Mouse (Mus musculus): ENCODE measurements around the gene Zfp715. TPM values are rescaled to one million over a fixed set of nuclear protein-coding genes. Genes with fewer than 3 reads are reported as not detected.
A peak's percentile ranks its signal among the peaks of the same experiment; 100 is the strongest.
"Not testable (repeated sequence)": the region's sequence is repeated elsewhere in the genome, so short reads cannot be mapped to it uniquely, and the experiment has no call there.

Gene Zfp715
- polyA plus RNA-seq (2015; fragmentation: Nextera tagmentation; extraction: Ambion mirVana), result 4.2 and 4.4 TPM in 2 replicates

DNA sequence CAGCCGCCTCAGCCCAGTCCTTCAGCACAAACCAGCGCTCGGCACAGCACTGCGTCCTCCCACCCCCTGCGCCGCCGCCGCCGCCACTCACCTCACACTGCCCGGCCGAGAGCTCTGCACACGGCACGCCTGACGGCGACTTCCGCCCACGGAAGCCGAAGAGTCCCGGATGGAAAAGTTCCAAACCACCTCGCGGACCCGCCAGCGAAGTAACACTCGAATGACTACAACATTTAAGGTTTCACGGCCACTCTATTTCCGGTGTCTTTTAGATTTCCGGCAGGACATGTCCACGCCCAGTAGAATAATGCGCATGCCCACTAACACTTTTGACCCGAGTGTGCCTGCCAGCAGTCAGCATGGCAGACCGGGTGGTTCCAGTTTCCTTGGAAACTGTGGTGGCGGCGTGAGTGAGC lies at the start of gene Zfp715:
Gene Zfp715, minus strand, starts transcription at position 282 of the 416 bp plus-strand sequence.
- Histone ChIP-seq H3K9me3 (replicated peaks) (no peaks in the 10 kb centered on the region), H3K9ac (peak within 1 kb of the TSS; percentile 72), H3K4me1 (replicated peaks) (peaks cover 44% of the 10 kb centered on the region), H3K36me3 (replicated peaks) (peaks cover 23% of the 10 kb centered on the region), H3K27ac (replicated peaks) (peak within 1 kb of the TSS; percentile 80), H3K4me3 (replicated peaks) (peak within 1 kb of the TSS; percentile 84), H3K4me2 (peak within 1 kb of the TSS; percentile 88), H3K27me3 (no peaks in the 10 kb centered on the region)
- ATAC-seq (ENCODE audit: insufficient read depth), result peak; percentile 91
- 0% methylated on average over 33 of the region's 33 CpGs for WGBS (ENCODE audit: insufficient replicate concordance)

DNA sequence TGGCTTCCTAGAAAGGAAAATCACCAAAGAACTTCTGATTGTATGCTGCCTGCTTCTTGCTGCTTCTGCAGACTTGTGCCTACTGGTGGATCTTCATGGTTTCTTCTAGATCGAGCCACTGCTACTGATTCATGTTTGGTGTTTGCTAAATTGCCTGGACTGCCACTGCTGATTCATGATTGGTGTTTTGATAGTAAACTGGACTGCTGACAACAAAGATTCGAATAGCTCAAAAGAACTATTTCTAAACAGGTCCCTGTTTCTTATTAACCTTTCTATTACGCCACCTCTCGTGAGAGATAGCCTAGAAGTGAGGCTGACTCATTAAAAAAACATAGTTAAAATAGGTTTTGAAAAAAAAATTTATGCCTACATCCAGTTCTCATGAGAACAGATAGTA lies 48.9 kb upstream of the Zfp715 start:
- Histone ChIP-seq H3K4me1 (replicated peaks) (no peaks in the 10 kb centered on the region), H3K36me3 (replicated peaks) (no peaks in the 10 kb centered on the region), H3K9me3 (replicated peaks) (no peaks in the 10 kb centered on the region), H3K4me3 (replicated peaks) (no peak overlapping the region), H3K27ac (replicated peaks) (no peak overlapping the region), H3K27me3 (no peaks in the 10 kb centered on the region), H3K4me2 (no peak overlapping the region), H3K9ac (no peak overlapping the region)
- WGBS (ENCODE audit: insufficient replicate concordance), result 41% methylated on average over 4 of the region's 4 CpGs
- ATAC-seq (ENCODE audit: insufficient read depth), result no peak

DNA sequence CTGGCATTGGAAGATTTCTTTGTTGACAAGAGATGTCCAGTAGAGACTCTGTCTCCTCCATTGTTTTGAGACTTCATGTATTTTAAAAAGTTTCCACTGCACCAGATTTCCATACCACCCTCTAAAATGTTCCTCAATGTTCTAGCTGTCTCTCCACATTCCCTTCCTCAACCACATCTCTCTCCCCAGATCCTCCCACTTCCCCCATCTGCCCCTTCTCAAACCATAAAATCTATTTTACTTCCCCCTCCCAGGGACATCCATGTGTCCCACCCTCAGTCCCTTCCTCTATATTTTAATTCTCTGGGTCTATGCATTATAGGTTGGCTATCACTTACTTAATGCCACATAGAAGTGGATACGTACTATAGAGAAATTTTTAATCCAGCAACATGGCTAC lies 48.3 kb upstream of the Zfp715 start:
- no peaks in the 10 kb centered on the region for H3K9me3 ChIP-seq (replicated peaks)
- H3K4me1 ChIP-seq (replicated peaks), result no peaks in the 10 kb centered on the region
- H3K27ac ChIP-seq (replicated peaks), result no peak overlapping the region
- no peak overlapping the region for H3K4me2 ChIP-seq
- H3K27me3 ChIP-seq, result no peaks in the 10 kb centered on the region
- WGBS (ENCODE audit: insufficient replicate concordance), result 53% methylated on average over 1 of the region's 1 CpGs
- no peaks in the 10 kb centered on the region for H3K36me3 ChIP-seq (replicated peaks)
- H3K9ac ChIP-seq, result no peak overlapping the region
- ATAC-seq (ENCODE audit: insufficient read depth), result no peak
- no peak overlapping the region for H3K4me3 ChIP-seq (replicated peaks)

DNA sequence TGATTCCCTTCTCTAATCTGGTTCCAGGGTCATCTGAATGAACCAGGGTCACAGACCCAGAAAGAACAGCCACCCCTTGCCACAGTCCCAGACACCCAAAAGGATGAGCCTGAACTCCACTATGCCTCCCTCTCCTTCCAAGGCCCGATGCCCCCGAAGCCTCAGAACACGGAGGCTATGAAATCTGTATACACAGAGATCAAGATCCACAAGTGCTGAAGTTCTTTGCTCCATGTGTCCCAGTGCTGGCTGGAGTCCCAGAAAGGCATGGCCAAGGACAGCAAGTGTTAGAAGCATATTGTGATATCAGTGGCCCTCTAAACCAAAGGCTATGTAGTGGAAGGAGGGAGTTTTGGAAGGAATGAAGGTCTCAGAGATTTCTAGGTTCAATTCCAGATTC lies 45.5 kb upstream of the Zfp715 start:
- Histone ChIP-seq H3K9me3 (replicated peaks) (no peaks in the 10 kb centered on the region), H3K36me3 (replicated peaks) (no peaks in the 10 kb centered on the region), H3K9ac (no peak overlapping the region), H3K4me1 (replicated peaks) (peaks cover 7% of the 10 kb centered on the region; the same call in 1 of the 2 replicates), H3K4me2 (no peak overlapping the region), H3K4me3 (replicated peaks) (no peak overlapping the region), H3K27me3 (no peaks in the 10 kb centered on the region), H3K27ac (replicated peaks) (no peak overlapping the region)
- 67% methylated on average over 3 of the region's 3 CpGs for WGBS (ENCODE audit: insufficient replicate concordance)
- ATAC-seq (ENCODE audit: insufficient read depth), result no peak

DNA sequence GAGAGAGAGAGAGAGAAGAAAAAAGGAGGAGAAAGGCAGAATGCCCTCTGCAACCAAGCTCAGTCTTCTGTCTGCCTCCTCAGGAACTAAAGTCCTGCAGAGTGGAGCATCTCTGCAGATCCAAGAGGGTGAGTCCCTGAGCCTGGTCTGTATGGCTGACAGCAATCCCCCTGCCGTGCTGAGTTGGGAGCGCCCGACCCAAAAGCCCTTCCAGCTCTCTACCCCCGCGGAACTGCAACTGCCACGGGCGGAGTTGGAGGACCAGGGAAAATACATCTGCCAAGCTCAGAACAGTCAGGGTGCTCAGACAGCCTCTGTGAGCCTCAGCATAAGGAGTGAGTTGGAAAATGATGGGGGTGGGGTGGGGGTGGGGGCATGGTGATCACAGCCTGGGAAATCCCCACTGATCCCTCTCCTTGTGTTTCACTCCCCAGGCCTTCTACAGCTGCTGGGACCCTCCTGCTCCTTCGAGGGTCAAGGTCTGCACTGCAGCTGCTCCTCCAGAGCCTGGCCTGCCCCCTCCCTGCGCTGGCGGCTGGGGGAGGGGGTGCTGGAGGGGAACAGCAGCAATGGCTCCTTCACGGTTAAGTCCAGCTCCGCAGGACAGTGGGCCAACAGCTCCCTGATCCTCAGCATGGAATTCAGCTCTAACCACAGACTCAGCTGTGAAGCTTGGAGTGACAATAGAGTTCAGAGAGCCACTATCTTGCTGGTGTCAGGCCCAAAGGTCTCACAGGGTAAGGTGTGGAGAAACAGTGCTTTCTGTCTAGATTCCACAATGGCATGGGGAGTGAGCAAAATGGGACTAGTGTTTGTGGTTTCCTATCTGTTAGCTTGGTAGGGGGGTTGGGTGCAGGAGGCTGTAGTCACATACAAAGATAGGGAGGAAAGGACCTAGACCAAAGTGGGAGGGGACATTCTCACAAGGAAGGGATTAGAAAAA lies 42.1 kb upstream of the Zfp715 start:
- Histone ChIP-seq H3K9me3 (replicated peaks) (no peaks in the 10 kb centered on the region), H3K4me3 (replicated peaks) (no peak overlapping the region), H3K27me3 (no peaks in the 10 kb centered on the region), H3K36me3 (replicated peaks) (no peaks in the 10 kb centered on the region), H3K4me1 (replicated peaks) (peaks cover 20% of the 10 kb centered on the region), H3K9ac (no peak overlapping the region), H3K27ac (replicated peaks) (no peak overlapping the region), H3K4me2 (no peak overlapping the region)
- no peak for ATAC-seq (ENCODE audit: insufficient read depth)
- 17% methylated on average over 12 of the region's 12 CpGs for WGBS (ENCODE audit: insufficient replicate concordance)

DNA sequence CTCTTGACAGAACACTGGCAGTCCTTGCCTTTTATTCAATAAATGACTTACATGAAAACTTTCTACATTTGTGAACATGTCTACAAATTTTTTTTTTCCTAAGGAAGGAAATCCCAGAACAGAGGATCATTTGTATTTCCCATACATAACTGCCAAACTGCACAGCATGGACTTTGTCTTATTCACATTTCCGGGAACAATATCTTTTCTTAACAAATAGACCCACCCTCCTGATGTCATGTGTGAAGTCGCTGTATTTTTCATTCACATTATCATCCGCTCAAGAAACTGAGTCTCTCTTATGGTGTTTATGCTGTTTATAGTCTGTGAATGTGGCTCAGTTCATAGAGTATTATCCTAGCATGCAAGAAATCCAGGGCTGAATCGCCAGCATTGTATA lies 40.7 kb upstream of the Zfp715 start:
- H3K9me3 ChIP-seq (replicated peaks), result no peaks in the 10 kb centered on the region

DNA sequence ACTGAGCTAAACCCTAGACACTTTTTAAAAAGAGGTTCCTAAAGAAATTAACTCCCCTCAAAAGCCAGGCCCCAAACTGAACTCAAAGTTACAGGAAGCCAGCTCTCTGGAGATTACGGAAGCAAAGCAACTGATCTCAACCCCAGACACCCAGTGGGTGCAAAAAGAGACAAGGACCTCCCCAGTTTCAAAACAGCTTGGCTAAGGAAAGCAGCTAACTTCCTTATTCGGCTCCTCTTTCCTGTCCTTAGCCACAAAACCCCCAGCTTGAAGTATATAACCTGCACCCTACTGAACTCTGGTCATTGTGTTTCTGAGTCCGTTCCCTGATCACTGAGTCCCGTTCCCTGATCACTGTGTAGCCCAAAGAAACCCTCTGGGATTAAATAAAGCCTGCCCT lies 40.0 kb upstream of the Zfp715 start:
- peaks cover 20% of the 10 kb centered on the region for H3K4me1 ChIP-seq (replicated peaks)
- no peak overlapping the region for H3K27ac ChIP-seq (replicated peaks)
- no peak overlapping the region for H3K9ac ChIP-seq
- H3K36me3 ChIP-seq (replicated peaks), result no peaks in the 10 kb centered on the region
- 16% methylated on average over 4 of the region's 4 CpGs for WGBS (ENCODE audit: insufficient replicate concordance)
- no peaks in the 10 kb centered on the region for H3K9me3 ChIP-seq (replicated peaks)
- no peak overlapping the region for H3K4me3 ChIP-seq (replicated peaks)
- no peak overlapping the region for H3K4me2 ChIP-seq
- no peaks in the 10 kb centered on the region for H3K27me3 ChIP-seq
- no peak for ATAC-seq (ENCODE audit: insufficient read depth)

More for the DNA sequence above, 40.7 kb upstream of the Zfp715 start:
- Histone ChIP-seq H3K9ac (no peak overlapping the region), H3K4me2 (no peak overlapping the region), H3K27ac (replicated peaks) (no peak overlapping the region), H3K4me3 (replicated peaks) (no peak overlapping the region), H3K27me3 (no peaks in the 10 kb centered on the region), H3K4me1 (replicated peaks) (peaks cover 20% of the 10 kb centered on the region), H3K36me3 (replicated peaks) (no peaks in the 10 kb centered on the region)
- ATAC-seq (ENCODE audit: insufficient read depth), result no peak
- WGBS (ENCODE audit: insufficient replicate concordance), result 36% methylated on average over 4 of the region's 4 CpGs

DNA sequence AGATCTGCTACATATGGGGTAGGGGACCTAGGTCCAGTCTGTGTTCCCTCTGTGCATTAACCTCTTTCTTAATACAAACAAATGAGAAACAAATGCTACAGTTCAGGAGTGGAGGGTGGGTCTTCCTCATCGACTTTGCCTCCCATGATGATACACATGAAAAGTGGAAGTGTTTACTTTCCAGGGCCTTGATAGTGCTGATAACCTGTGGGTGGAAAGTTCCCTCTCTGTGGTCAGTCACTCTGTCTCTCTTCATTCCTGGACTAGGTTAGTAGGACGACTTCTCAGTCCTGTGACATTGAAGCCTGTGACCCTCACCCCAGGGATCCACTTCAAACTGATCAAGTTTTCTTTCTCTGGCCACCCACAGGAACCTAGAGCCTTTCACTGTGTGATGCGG lies 38.1 kb upstream of the Zfp715 start, which contains the start of gene Siglecf:
Gene Siglecf, plus strand, starts transcription at position 188 of the 400 bp plus-strand sequence.
- Histone ChIP-seq H3K4me1 (replicated peaks) (peaks cover 20% of the 10 kb centered on the region), H3K27ac (replicated peaks) (peak within 1 kb of the TSS; percentile 29; the same call in 1 of the 2 replicates), H3K9ac (no peak within 1 kb of the TSS), H3K36me3 (replicated peaks) (no peaks in the 10 kb centered on the region), H3K9me3 (replicated peaks) (no peaks in the 10 kb centered on the region), H3K4me2 (no peak within 1 kb of the TSS), H3K4me3 (replicated peaks) (no peak within 1 kb of the TSS), H3K27me3 (no peaks in the 10 kb centered on the region)
- 25% methylated on average over 3 of the region's 3 CpGs for WGBS (ENCODE audit: insufficient replicate concordance)
- no peak for ATAC-seq (ENCODE audit: insufficient read depth)

DNA sequence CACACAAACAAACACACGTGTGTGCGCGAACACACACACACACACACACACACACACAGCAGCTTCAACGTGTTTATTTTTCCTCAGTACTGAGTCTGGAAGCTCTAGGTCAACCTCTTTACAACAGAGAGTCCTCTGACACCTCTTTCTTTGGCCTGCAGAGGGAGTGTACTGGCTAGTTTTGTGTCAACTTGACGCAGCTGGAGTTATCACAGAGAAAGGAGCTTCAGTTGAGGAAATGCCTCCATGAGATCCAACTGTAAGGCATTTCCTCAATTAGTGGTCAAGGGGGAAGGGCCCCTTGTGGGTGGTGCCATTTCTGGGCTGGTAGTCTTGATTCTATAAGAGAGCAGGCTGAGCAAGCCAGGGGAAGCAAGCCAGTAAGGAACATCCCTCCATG lies 36.5 kb upstream of the Zfp715 start:
- 32% methylated on average over 5 of the region's 5 CpGs for WGBS (ENCODE audit: insufficient replicate concordance)
- not testable (repeated sequence) for H3K9me3 ChIP-seq (replicated peaks); H3K9ac ChIP-seq; H3K4me2 ChIP-seq; H3K27me3 ChIP-seq; H3K4me3 ChIP-seq (replicated peaks); H3K36me3 ChIP-seq (replicated peaks); H3K27ac ChIP-seq (replicated peaks)
- ATAC-seq (ENCODE audit: insufficient read depth), result peak; percentile 43; the same call in 1 of the 2 replicates
- peaks cover 12% of the 10 kb centered on the region for H3K4me1 ChIP-seq (replicated peaks)

DNA sequence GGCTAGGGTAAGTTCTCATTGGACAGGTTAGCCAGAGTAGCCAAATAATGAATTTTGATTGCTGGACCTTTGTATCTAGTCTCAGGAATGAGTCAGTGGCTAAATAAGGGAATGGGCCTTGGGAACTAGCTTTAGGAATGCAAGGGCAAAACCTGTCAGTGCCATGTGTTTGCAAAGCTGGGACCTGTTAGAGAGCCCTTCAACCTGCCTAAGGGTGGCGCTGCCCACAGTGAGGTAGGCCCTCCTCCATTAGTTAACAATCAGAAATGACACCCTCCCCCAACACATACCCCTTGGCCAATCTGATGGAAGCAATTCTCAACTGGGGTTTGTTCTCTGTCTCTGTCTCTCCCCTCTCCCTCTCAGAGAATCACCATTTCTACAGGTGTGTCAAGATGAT lies 33.5 kb upstream of the Zfp715 start:
- Histone ChIP-seq H3K4me1 (replicated peaks) (peaks cover 12% of the 10 kb centered on the region), H3K9ac (no peak overlapping the region), H3K9me3 (replicated peaks) (no peaks in the 10 kb centered on the region), H3K27me3 (no peaks in the 10 kb centered on the region), H3K4me3 (replicated peaks) (no peak overlapping the region), H3K4me2 (no peak overlapping the region), H3K36me3 (replicated peaks) (no peaks in the 10 kb centered on the region), H3K27ac (replicated peaks) (no peak overlapping the region)
- ATAC-seq (ENCODE audit: insufficient read depth), result no peak
- WGBS (ENCODE audit: insufficient replicate concordance), result 47% methylated on average over 1 of the region's 1 CpGs

DNA sequence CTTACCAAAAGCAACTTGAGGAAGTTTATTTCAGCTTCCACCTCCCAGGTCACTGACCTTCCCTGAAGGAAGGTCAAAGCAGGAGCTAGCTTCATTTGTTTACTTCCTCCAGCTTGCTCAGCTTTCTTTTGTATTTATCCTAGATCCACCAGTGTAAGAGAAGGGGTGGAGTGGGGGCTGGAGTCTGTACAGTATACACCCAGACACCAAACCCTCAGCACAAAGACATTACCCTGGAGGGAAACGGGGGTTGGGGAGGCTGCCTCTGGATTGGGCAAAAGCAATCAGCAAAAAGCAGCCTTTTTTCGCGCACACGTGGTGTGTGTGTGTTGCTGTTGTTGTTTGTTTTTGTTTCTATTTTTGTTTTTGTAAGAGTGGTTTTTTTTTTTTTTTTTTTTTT lies 33.1 kb upstream of the Zfp715 start:
- Histone ChIP-seq H3K27me3 (no peaks in the 10 kb centered on the region), H3K9me3 (replicated peaks) (no peaks in the 10 kb centered on the region), H3K4me1 (replicated peaks) (peaks cover 9% of the 10 kb centered on the region), H3K4me2 (no peak overlapping the region), H3K36me3 (replicated peaks) (no peaks in the 10 kb centered on the region), H3K4me3 (replicated peaks) (no peak overlapping the region), H3K9ac (no peak overlapping the region), H3K27ac (replicated peaks) (no peak overlapping the region)
- no peak; the same call in 1 of the 2 replicates for ATAC-seq (ENCODE audit: insufficient read depth)
- WGBS (ENCODE audit: insufficient replicate concordance), result 66% methylated on average over 4 of the region's 4 CpGs

All from liver, embryonic 15.5 days (tissue).